Mouse (Mus musculus) bone marrow macrophage, adult 2 months (primary cell): ENCODE measurements around the gene Optc. TPM values are rescaled to one million over a fixed set of nuclear protein-coding genes. Genes with fewer than 3 reads are reported as not detected.

Experiments
- H3K27ac ChIP-seq: 2 replicates; pipeline ENCODE4 v1.5.1; 2012; ENCODE audit warnings: low read depth, low read length; ENCODE audit not compliant: insufficient read depth
- H3K4me1 ChIP-seq: 2 replicates; pipeline ENCODE4 v1.6.1; 2012; ENCODE audit warnings: low read length; ENCODE audit not compliant: control insufficient read depth, insufficient read depth
- H3K4me3 ChIP-seq: 2 replicates; pipeline ENCODE4 v1.5.1; 2012; ENCODE audit warnings: mild to moderate bottlenecking, low read length, moderate library complexity; ENCODE audit not compliant: insufficient read depth
- CTCF ChIP-seq: IDR thresholded peaks from 2 replicates; pipeline ENCODE4 v1.5.1; 2012; ENCODE audit warnings: low read depth, mild to moderate bottlenecking, low read length, moderate library complexity
- POLR2A ChIP-seq: IDR thresholded peaks from 2 replicates; pipeline ENCODE4 v1.6.1; 2012; ENCODE audit warnings: mild to moderate bottlenecking, low read depth, low read length, borderline replicate concordance
- polyA plus RNA-seq: library from polyadenylated mRNA; stranded (reverse); fragments of >200 nt; gene quantifications from 2 replicates; pipeline ENCODE4 v1.2.4, GENCODE M21; 2012; ENCODE audit not compliant: missing spikeins, insufficient read depth, insufficient read length

The Optc gene
- polyA plus RNA-seq, 1 experiment: not detected

GRCm38 (mm10) chr1:133886431-133886830 is 21.4 kb downstream of the Optc start:
- no peaks in the 10 kb centered on the region for H3K4me1 ChIP-seq
- no peak overlapping the region for H3K4me3 ChIP-seq
- TF ChIP-seq CTCF (no peak), POLR2A (no peak)
- no peak overlapping the region for H3K27ac ChIP-seq

- Histone ChIP-seq H3K27ac (no peak overlapping the region), H3K4me1 (no peaks in the 10 kb centered on the region), H3K4me3 (no peak overlapping the region)
- TF ChIP-seq POLR2A (no peak), CTCF (no peak)
These were observed 22.0 kb downstream of the Optc start for GRCm38 (mm10) chr1:133885811-133886210.

DNA sequence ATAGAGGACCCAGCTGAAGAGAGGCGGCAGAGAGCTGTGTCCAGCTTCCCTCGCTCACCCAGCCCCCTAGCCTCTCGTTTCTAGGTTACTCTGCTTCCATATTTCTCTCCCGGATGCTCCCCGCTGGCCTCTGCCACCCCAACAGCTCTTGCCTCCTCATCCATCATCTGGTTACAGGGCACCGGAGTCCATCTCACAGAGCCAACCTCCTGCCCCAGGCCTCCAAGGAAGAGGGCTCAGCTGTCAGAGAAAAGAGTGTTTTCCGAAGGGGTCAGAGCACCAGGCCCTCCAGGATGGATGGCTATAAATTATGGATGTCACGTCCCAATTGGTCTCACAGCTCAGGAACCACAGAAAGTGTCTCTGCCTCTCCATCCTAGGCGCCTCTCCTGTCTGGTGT is 23.1 kb downstream of the Optc start:
- Histone ChIP-seq H3K4me3 (no peak overlapping the region), H3K4me1 (no peaks in the 10 kb centered on the region), H3K27ac (no peak overlapping the region)
- TF ChIP-seq POLR2A: no peak
- TF ChIP-seq CTCF: no peak

DNA sequence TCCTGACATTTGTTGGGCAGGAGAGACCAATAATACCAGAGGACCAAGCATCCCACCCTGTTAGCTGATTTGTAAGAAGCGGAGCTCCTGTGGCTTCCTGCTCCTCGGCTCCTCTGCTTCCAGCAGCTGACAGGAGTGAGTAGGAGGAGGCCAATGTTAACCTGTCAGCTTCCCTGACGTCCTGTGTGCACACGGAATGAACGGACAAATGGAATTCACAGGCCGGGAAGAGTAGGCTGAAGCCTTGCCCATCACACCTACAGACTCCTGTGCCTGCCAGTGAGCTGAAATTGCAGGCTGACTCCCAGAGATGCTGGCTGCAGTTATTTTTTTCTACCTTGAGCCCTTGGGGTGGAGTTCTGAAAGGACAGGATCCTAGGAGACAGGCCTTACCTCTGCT is 23.7 kb downstream of the Optc start:
- TF ChIP-seq POLR2A: no peak
- TF ChIP-seq CTCF: no peak
- Histone ChIP-seq H3K27ac (no peak overlapping the region), H3K4me1 (no peaks in the 10 kb centered on the region; the same call in 1 of the 2 replicates), H3K4me3 (no peak overlapping the region)

- Histone ChIP-seq H3K4me3 (no peak overlapping the region), H3K27ac (no peak overlapping the region), H3K4me1 (no peaks in the 10 kb centered on the region; the same call in 1 of the 2 replicates)
- TF ChIP-seq CTCF (no peak), POLR2A (no peak)
These were observed 25.2 kb downstream of the Optc start for GRCm38 (mm10) chr1:133882283-133883217.

- Histone ChIP-seq H3K27ac (no peak overlapping the region), H3K4me3 (no peak overlapping the region), H3K4me1 (no peaks in the 10 kb centered on the region; the same call in 1 of the 2 replicates)
These were observed 26.0 kb downstream of the Optc start for GRCm38 (mm10) chr1:133881813-133882212.

DNA sequence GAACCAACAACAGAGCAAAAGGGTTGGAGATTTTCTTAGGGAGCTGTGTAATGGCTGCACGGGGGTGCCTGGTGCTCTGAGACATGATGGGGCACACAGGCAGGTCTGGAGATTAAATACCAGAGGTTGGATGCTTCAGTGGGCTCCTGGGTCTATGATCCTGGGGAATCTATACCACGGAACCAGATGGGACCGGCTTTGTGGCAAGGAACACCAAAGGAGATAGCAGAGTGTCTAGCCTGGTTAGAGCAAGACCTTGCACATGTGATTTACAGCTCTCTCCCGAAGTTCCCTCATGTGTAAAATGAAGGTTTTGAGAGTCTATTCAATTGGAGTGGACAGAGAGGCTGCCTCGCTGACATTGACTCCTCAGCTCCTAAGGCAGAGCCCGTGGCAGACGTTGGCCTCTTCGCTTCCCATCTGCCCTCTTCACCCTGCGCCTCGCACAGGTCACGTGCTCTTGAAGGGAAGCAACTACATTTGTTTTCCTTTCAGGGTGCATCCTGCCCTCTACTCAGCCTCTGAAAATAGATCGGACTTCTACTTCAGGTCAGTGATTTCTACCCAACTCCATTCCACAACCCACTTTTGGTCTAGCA is 28.9 kb downstream of the Optc start:
- TF ChIP-seq POLR2A: no peak
- TF ChIP-seq CTCF: no peak
- H3K4me1 ChIP-seq: no peaks in the 10 kb centered on the region; the same call in 1 of the 2 replicates
- no peak overlapping the region for H3K4me3 ChIP-seq
- no peak overlapping the region for H3K27ac ChIP-seq

More at GRCm38 (mm10) chr1:133881813-133882212, 26.0 kb downstream of the Optc start:
- TF ChIP-seq CTCF: no peak
- no peak for TF ChIP-seq POLR2A

- Histone ChIP-seq H3K4me1 (no peaks in the 10 kb centered on the region; the same call in 1 of the 2 replicates), H3K27ac (no peak overlapping the region), H3K4me3 (no peak overlapping the region)
- TF ChIP-seq POLR2A: no peak
- no peak for TF ChIP-seq CTCF
These were observed 30.9 kb downstream of the Optc start for GRCm38 (mm10) chr1:133876936-133877335.

DNA sequence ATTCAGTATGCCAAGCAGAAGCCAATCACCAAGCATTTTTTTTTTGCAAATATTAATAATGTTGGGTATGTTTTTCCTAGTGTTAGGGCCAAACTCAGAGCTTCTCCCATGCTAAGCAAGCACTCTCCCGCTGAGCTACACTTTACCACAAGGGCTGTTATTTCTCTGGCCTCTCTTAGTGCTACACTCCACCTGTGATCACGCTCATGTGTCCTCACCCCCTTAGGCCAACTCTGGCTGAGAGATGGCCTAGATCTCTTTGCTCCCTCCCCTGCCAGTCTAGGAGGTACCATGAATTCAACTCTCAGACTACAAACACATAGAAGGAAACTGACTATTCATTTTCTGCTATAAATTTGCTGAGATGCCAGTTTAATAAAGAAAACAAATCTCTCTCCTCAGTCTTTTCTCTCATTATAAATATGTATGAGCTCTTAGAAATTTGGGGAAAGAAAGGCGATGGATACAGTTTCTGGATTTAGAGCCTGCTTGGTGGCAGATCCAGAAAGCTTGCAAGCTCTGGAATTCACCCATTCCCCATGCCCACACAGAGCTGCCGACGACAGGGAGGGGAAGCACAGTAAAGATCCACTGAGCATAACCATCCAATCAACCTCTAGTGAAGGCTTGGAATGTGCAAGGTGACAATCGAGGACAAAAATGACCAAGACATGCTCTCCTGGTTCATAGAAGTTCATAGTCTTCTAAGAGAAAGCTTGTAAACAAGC is 34.5 kb downstream of the Optc start:
- TF ChIP-seq POLR2A (no peak), CTCF (no peak)
- H3K4me3 ChIP-seq: no peak overlapping the region
- H3K27ac ChIP-seq: no peak overlapping the region
- no peaks in the 10 kb centered on the region for H3K4me1 ChIP-seq
